8 mouse cellular contexts compared by ENCODE assay signal in the genomic region with DNA sequence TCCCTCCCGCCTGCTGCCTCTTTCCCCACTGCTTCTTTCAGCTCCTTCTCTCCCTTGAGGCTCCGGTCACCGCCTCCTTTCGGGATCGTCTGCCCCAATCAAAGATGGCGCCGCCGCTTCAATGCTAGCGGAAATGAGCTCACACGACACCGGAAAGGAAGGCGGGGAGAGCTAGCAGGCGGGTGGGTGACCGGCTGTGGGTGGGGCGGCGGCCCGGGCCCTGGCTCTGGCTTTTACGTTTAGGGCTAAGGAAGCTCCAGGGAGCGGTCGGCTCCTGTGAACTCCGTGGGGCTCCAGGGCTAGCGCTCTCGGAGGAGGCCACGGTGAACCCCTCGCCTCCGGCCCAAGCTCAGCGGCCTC. TPM values are rescaled to one million over a fixed set of nuclear protein-coding genes. Genes with fewer than 3 reads are reported as not detected.
DNase-seq lines count a peak whose midpoint lies in the region; ATAC-seq and TF ChIP-seq lines count a peak whose summit lies in the region.

Gene Osbpl11 (plus strand): TSS at position 171 of the 360 bp plus-strand sequence.

- H3K27me3 ChIP-seq in embryonic facial prominence, embryonic 15.5 days: no peaks in the 10 kb centered on the region
- no peaks in the 10 kb centered on the region for H3K27me3 ChIP-seq in kidney, embryonic 14.5 days (ENCODE audit: control insufficient read depth, insufficient read depth, low read length)
- H3K27me3 ChIP-seq in limb, embryonic 15.5 days: no peaks in the 10 kb centered on the region

- ATAC-seq in embryonic facial prominence, embryonic 15.5 days (ENCODE audit: insufficient number of reproducible peaks, low FRiP score, low TSS enrichment, low read depth): peak; percentile 94
- ATAC-seq in kidney, embryonic 14.5 days (ENCODE audit: low FRiP score, low TSS enrichment): peak; percentile 94
- ATAC-seq in limb, embryonic 15.5 days (ENCODE audit: insufficient number of reproducible peaks, low FRiP score, low TSS enrichment, low read depth): peak; percentile 92

- WGBS in bone marrow, adult 2 months: 1% methylated on average over 27 of the region's 27 CpGs
- under 1% methylated on average over 27 of the region's 27 CpGs for WGBS in embryonic facial prominence, embryonic 15.5 days
- under 1% methylated on average over 27 of the region's 27 CpGs for WGBS in kidney, embryonic 14.5 days
- under 1% methylated on average over 27 of the region's 27 CpGs for WGBS in limb, embryonic 15.5 days

- TF ChIP-seq CTCF in bone marrow, adult 2 months (IDR thresholded peaks at IDR 0.05; ENCODE audit: control insufficient read depth, insufficient read depth, low read length): no peak

- no peaks in the 10 kb centered on the region for H3K36me3 ChIP-seq in embryonic facial prominence, embryonic 15.5 days
- no peaks in the 10 kb centered on the region for H3K36me3 ChIP-seq in kidney, embryonic 14.5 days (ENCODE audit: control insufficient read depth, insufficient read depth, low read length)
- no peaks in the 10 kb centered on the region for H3K36me3 ChIP-seq in limb, embryonic 15.5 days

- H3K4me3 ChIP-seq in bone marrow, adult 2 months (replicated peaks; ENCODE audit: control insufficient read depth, low read depth, low read length): peak within 1 kb of the TSS; percentile 88
- H3K4me3 ChIP-seq in embryonic facial prominence, embryonic 15.5 days (replicated peaks): peak within 1 kb of the TSS; percentile 81
- peak within 1 kb of the TSS; percentile 84 for H3K4me3 ChIP-seq in kidney, embryonic 14.5 days (ENCODE audit: low read length)
- peak within 1 kb of the TSS; percentile 97 for H3K4me3 ChIP-seq in limb, embryonic 15.5 days

- peak within 1 kb of the TSS; percentile 98 for H3K9ac ChIP-seq in embryonic facial prominence, embryonic 15.5 days
- peak within 1 kb of the TSS; percentile 90 for H3K9ac ChIP-seq in kidney, embryonic 14.5 days (ENCODE audit: low read depth, low read length)
- H3K9ac ChIP-seq in limb, embryonic 15.5 days: peak within 1 kb of the TSS; percentile 94

- peak; percentile 77; the same call in 1 of the 2 replicates for TF ChIP-seq POLR2A in bone marrow, adult 2 months (IDR thresholded peaks at IDR 0.05; ENCODE audit: borderline replicate concordance, control insufficient read depth, low read depth, low read length)

- no peaks in the 10 kb centered on the region; the same call in 1 of the 2 replicates for H3K4me1 ChIP-seq in bone marrow, adult 2 months (ENCODE audit: control insufficient read depth, insufficient read depth, low read length)
- H3K4me1 ChIP-seq in embryonic facial prominence, embryonic 15.5 days: peaks cover 15% of the 10 kb centered on the region
- peaks cover 7% of the 10 kb centered on the region for H3K4me1 ChIP-seq in kidney, embryonic 14.5 days (ENCODE audit: control insufficient read depth, insufficient read depth, low read length)
- peaks cover 18% of the 10 kb centered on the region for H3K4me1 ChIP-seq in limb, embryonic 15.5 days

- peak within 1 kb of the TSS; percentile 86 for H3K27ac ChIP-seq in bone marrow, adult 2 months (ENCODE audit: control insufficient read depth, insufficient read depth, low read depth, low read length, poor library complexity)
- peak within 1 kb of the TSS; percentile 91 for H3K27ac ChIP-seq in embryonic facial prominence, embryonic 15.5 days (replicated peaks)
- H3K27ac ChIP-seq in kidney, embryonic 14.5 days (ENCODE audit: low read depth, low read length): peak within 1 kb of the TSS; percentile 88
- H3K27ac ChIP-seq in limb, embryonic 15.5 days: peak within 1 kb of the TSS; percentile 94

- DNase-seq in 416B (ENCODE audit: low read depth): peak; percentile 93
- DNase-seq in heart, adult 9 months (ENCODE audit: low spot score in 2 of 2): peak; percentile 95 to 97
- DNase-seq in monocyte, adult 2 months (ENCODE audit: low read depth in 1 of 2, low spot score in 2 of 2): peak; percentile 85 to 89
- DNase-seq in spleen, postnatal 36 days (ENCODE audit: low spot score in 2 of 2): peak; percentile 93 to 95

- no peaks in the 10 kb centered on the region for H3K9me3 ChIP-seq in embryonic facial prominence, embryonic 15.5 days (replicated peaks)
- H3K9me3 ChIP-seq in kidney, embryonic 14.5 days (ENCODE audit: control insufficient read depth, low read length): no peaks in the 10 kb centered on the region
- no peaks in the 10 kb centered on the region for H3K9me3 ChIP-seq in limb, embryonic 15.5 days

- peak within 1 kb of the TSS; percentile 88 for H3K4me2 ChIP-seq in embryonic facial prominence, embryonic 15.5 days (replicated peaks)
- peak within 1 kb of the TSS; percentile 96 for H3K4me2 ChIP-seq in kidney, embryonic 14.5 days (replicated peaks; ENCODE audit: low read depth, low read length)
- H3K4me2 ChIP-seq in limb, embryonic 15.5 days: peak within 1 kb of the TSS; percentile 70

RNA-seq across cellular contexts. Expression of gene Osbpl11, which starts in this region (rescaled TPM):
- polyA plus RNA-seq in bone marrow, adult 2 months (2011; ENCODE audit: insufficient read depth, insufficient read length, low replicate concordance, missing spikeins): 3.7 and 5.6 TPM in 2 replicates
- 17.6 and 18.4 TPM in 2 replicates for polyA plus RNA-seq in embryonic facial prominence, embryonic 15.5 days (2015; fragmentation: Nextera tagmentation; extraction: Ambion mirVana)
- 12.0 and 18.9 TPM in 2 replicates for polyA plus RNA-seq in kidney, embryonic 14.5 days (2014; fragmentation: Nextera tagmentation; extraction: Ambion mirVana)
- polyA plus RNA-seq in limb, embryonic 15.5 days (2015; fragmentation: Nextera tagmentation; extraction: Ambion mirVana): 15.6 and 16.0 TPM in 2 replicates

Comparison
In these comparisons a context has a peak if more than half of its experiments do, and no peak if none do; other contexts are left out.
1. Peak in every context shown above with its lines: DNase-seq, ATAC-seq, H3K4me3 ChIP-seq and H3K27ac ChIP-seq.